In the genomic region with DNA sequence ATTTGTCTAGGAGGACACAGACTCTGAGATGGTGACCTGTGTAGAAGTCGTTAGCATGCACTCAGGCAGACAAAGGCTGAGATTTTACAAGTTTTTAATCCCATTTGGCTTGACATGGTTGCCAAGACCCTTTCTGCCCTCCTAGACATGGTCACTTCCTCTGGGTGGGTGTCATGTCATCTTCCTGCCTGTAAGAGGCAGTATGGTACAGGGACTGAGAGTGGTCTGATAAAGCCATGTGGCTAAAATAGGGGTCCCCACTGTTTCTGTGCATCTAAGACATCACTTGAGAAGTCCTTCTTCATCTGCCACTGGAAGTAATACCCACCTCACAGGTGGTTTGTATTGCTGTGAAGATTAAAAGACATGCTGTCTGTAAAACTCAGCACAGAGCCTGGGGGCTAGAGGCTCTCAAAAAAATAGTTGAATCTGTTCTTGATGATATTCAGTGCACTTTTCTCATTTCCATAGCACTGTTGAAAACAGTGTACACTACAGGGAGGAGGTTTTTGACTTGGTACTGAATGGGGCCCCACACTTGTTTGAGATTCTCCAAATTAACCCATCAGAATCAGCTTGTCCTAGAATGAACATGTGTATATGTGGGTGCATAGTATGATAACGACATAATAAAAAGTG, we compare ENCODE assay signal across 9 mouse cellular contexts. TPM values are rescaled to one million over a fixed set of nuclear protein-coding genes. Genes with fewer than 3 reads are reported as not detected.
DNase-seq lines count a peak whose midpoint lies in the region; ATAC-seq and TF ChIP-seq lines count a peak whose summit lies in the region.
"Had no signal": no experiment of that assay in that cellular context is flagged by ENCODE, and none has a peak within 500 bp of the region (broad histone marks: within the 10 kb centered on the region; RNA-seq: fewer than 3 reads in every experiment).

No protein-coding gene starts in this region.

- intact Hi-C loops in gastrocnemius, adult 2 months (cut with DNase I) = loop anchor here (5.0 kb wide), 2 partner anchors 438 to 653 kb away; no protein-coding TSS in a partner anchor
- intact Hi-C loops in gastrocnemius, postnatal 14 days (cut with DNase I; ENCODE audit: low total_unique reads) = loop anchor here (5.0 to 10.0 kb wide), 2 partner anchors 483 to 656 kb away; no protein-coding TSS in a partner anchor
- intact Hi-C loops in heart, postnatal 25 days (cut with DNase I) = loop anchor here (5.0 to 10.0 kb wide), 3 partner anchors 438 to 656 kb away; no protein-coding TSS in a partner anchor

- no peak for DNase-seq in gastrocnemius, adult 2 months
- DNase-seq in gastrocnemius, postnatal 14 days = no peak
- DNase-seq in B cell, adult 2 months = peak; percentile 2 to 4
- peak; percentile 73 for DNase-seq in embryo, embryonic 10.5 days (ENCODE audit: low spot score)
- DNase-seq in ovary, postnatal 10 days (ENCODE audit: low spot score) = no peak
- no peak for DNase-seq in heart, postnatal 25 days (ENCODE audit: low spot score)

- 51% methylated on average over 2 of the region's 2 CpGs for WGBS in kidney, embryonic 14.5 days
- 54% methylated on average over 2 of the region's 2 CpGs for WGBS in neural tube, embryonic 13.5 days

- no peak overlapping the region for H3K4me3 ChIP-seq in gastrocnemius, adult 2 months
- no peak overlapping the region for H3K4me3 ChIP-seq in kidney, embryonic 14.5 days (ENCODE audit: low read length)
- no peak overlapping the region for H3K4me3 ChIP-seq in neural tube, embryonic 13.5 days
- H3K4me3 ChIP-seq: heart, embryonic 13.5 days had no signal

- ATAC-seq in kidney, embryonic 14.5 days (ENCODE audit: low FRiP score, low TSS enrichment) = 0 out of 2 replicates have a peak, but pooled peaks have one; percentile 16
- peak; percentile 64; the same call in 1 of the 2 replicates for ATAC-seq in neural tube, embryonic 13.5 days (ENCODE audit: low read depth)

- no peaks in the 10 kb centered on the region for H3K27me3 ChIP-seq in kidney, embryonic 14.5 days (ENCODE audit: control insufficient read depth, insufficient read depth, low read length)
- 0 out of 2 replicates have a peak, but pooled peaks cover 2% of the 10 kb centered on the region for H3K27me3 ChIP-seq in neural tube, embryonic 13.5 days

- no peak overlapping the region for H3K9ac ChIP-seq in kidney, embryonic 14.5 days (ENCODE audit: low read depth, low read length)
- H3K9ac ChIP-seq in neural tube, embryonic 13.5 days = no peak overlapping the region
- H3K9ac ChIP-seq: heart, embryonic 13.5 days had no signal

- no peak overlapping the region for H3K27ac ChIP-seq in gastrocnemius, adult 2 months
- H3K27ac ChIP-seq in kidney, embryonic 14.5 days (ENCODE audit: low read depth, low read length) = no peak overlapping the region
- H3K27ac ChIP-seq in neural tube, embryonic 13.5 days (replicated peaks) = no peak overlapping the region
- H3K27ac ChIP-seq: heart, embryonic 13.5 days had no signal

- no peaks in the 10 kb centered on the region for H3K9me3 ChIP-seq in kidney, embryonic 14.5 days (ENCODE audit: control insufficient read depth, low read length)
- no peaks in the 10 kb centered on the region for H3K9me3 ChIP-seq in neural tube, embryonic 13.5 days
- H3K9me3 ChIP-seq: heart, embryonic 13.5 days had no signal

- no peak overlapping the region for H3K4me2 ChIP-seq in kidney, embryonic 14.5 days (replicated peaks; ENCODE audit: low read depth, low read length)
- H3K4me2 ChIP-seq in neural tube, embryonic 13.5 days = no peak overlapping the region
- H3K4me2 ChIP-seq: heart, embryonic 13.5 days had no signal

- peak; percentile 68 for TF ChIP-seq CTCF in gastrocnemius, adult 2 months (IDR thresholded peaks at IDR 0.05)

- H3K36me3 ChIP-seq in kidney, embryonic 14.5 days (ENCODE audit: control insufficient read depth, insufficient read depth, low read length) = no peaks in the 10 kb centered on the region
- no peaks in the 10 kb centered on the region for H3K36me3 ChIP-seq in neural tube, embryonic 13.5 days
- H3K36me3 ChIP-seq: heart, embryonic 13.5 days had no signal

- H3K4me1 ChIP-seq in kidney, embryonic 14.5 days (ENCODE audit: control insufficient read depth, insufficient read depth, low read length) = no peaks in the 10 kb centered on the region
- no peaks in the 10 kb centered on the region for H3K4me1 ChIP-seq in neural tube, embryonic 13.5 days (replicated peaks)

RNA-seq across cellular contexts. Expression of gene Schip1, which starts 5.3 kb away (rescaled TPM):
- 100 to 1,000 TPM; 124 to 144 TPM for total RNA-seq in gastrocnemius, adult 2 months (2021)
- total RNA-seq in gastrocnemius, postnatal 14 days (2021) = 10 to 100 TPM; 75.2 to 90.8 TPM
- 50.1 and 52.2 TPM in 2 replicates for polyA plus RNA-seq in kidney, embryonic 14.5 days (2014; fragmentation: Nextera tagmentation; extraction: Ambion mirVana)
- 160 and 165 TPM in 2 replicates for polyA plus RNA-seq in neural tube, embryonic 13.5 days (2015; fragmentation: Nextera tagmentation; extraction: Ambion mirVana)
- total RNA-seq in heart, postnatal 25 days (2021) = 100 to 1,000 TPM; 200 to 207 TPM

Comparison
In these comparisons a context has a peak if more than half of its experiments do, and no peak if none do; other contexts are left out.
1. DNase-seq: peak in B cell, adult 2 months (2 of 2) and embryo, embryonic 10.5 days (single experiment); none in gastrocnemius, adult 2 months (single experiment), gastrocnemius, postnatal 14 days (single experiment), ovary, postnatal 10 days (single experiment) and heart, postnatal 25 days (single experiment).